In genomic region chr6:147105529-147105928, GRCm38 (mm10) we compare ENCODE assay signal across 23 mouse cellular contexts. TPM values are rescaled to one million over a fixed set of nuclear protein-coding genes. Genes with fewer than 3 reads are reported as not detected.
"Had no signal": no experiment of that assay in that cellular context is flagged by ENCODE, and none has a peak within 500 bp of the region (broad histone marks: within the 10 kb centered on the region; RNA-seq: fewer than 3 reads in every experiment).

No protein-coding gene starts in this region.

- H3K4me1 ChIP-seq: kidney, embryonic 15.5 days; limb, embryonic 12.5 days; limb, embryonic 15.5 days; midbrain, embryonic 12.5 days; neural tube, embryonic 12.5 days; stomach, embryonic 15.5 days had no signal

- H3K9me3 ChIP-seq: kidney, embryonic 15.5 days; limb, embryonic 12.5 days; limb, embryonic 15.5 days; liver, embryonic 13.5 days; midbrain, embryonic 12.5 days; neural tube, embryonic 12.5 days; stomach, embryonic 15.5 days had no signal

- H3K27me3 ChIP-seq: kidney, embryonic 15.5 days; limb, embryonic 12.5 days; limb, embryonic 15.5 days; liver, embryonic 13.5 days; midbrain, embryonic 12.5 days; neural tube, embryonic 12.5 days; stomach, embryonic 15.5 days had no signal

- H3K4me3 ChIP-seq: kidney, embryonic 15.5 days; limb, embryonic 12.5 days; limb, embryonic 15.5 days; liver, embryonic 13.5 days; midbrain, embryonic 12.5 days; neural tube, embryonic 12.5 days; stomach, embryonic 15.5 days had no signal

- H3K4me2 ChIP-seq: kidney, embryonic 15.5 days; limb, embryonic 12.5 days; limb, embryonic 15.5 days; liver, embryonic 13.5 days; midbrain, embryonic 12.5 days; neural tube, embryonic 12.5 days; stomach, embryonic 15.5 days had no signal

- ATAC-seq: intestine, postnatal 0 days had no signal

- DNase-seq: kidney, adult 8-10 months; kidney, postnatal 14 days; kidney, postnatal 4 days; left cerebral cortex, postnatal 4 days; liver, embryonic 13.5 days; lung, adult 2 months; lung, postnatal 14 days; lung, postnatal 4 days; retina, postnatal 1 day; spleen, adult 18-20 months; thymus, adult 18-20 months; thymus, postnatal 36 days had no signal

- H3K27ac ChIP-seq: kidney, embryonic 15.5 days; limb, embryonic 12.5 days; limb, embryonic 15.5 days; liver, embryonic 13.5 days; midbrain, embryonic 12.5 days; neural tube, embryonic 12.5 days; stomach, embryonic 15.5 days had no signal

- H3K9ac ChIP-seq: kidney, embryonic 15.5 days; limb, embryonic 12.5 days; limb, embryonic 15.5 days; liver, embryonic 13.5 days; midbrain, embryonic 12.5 days; neural tube, embryonic 12.5 days; stomach, embryonic 15.5 days had no signal

RNA-seq across cellular contexts. Expression of gene Mansc4, which starts 18.7 kb away (rescaled TPM):
- total RNA-seq: megakaryocyte progenitor cell, adult 5-6 weeks; megakaryocyte-erythroid progenitor cell, adult 5-6 weeks; neutrophil, adult 5-6 weeks had no signal
- polyA plus RNA-seq: liver, embryonic 13.5 days; liver, embryonic 16.5 days had no signal
